Mouse (Mus musculus) thymus, postnatal 4 days (tissue): Measurements from ENCODE around the gene Clec10a.
A peak's percentile ranks its signal among the peaks of the same experiment; 100 is the strongest.
"Not testable (repeated sequence)": the region's sequence is repeated elsewhere in the genome, so short reads cannot be mapped to it uniquely, and the experiment has no call there.

Source experiments
- DNase-seq: peaks from one replicate; pipeline ENCODE4 v3.0.0; 2021

Clec10a gene

DNA sequence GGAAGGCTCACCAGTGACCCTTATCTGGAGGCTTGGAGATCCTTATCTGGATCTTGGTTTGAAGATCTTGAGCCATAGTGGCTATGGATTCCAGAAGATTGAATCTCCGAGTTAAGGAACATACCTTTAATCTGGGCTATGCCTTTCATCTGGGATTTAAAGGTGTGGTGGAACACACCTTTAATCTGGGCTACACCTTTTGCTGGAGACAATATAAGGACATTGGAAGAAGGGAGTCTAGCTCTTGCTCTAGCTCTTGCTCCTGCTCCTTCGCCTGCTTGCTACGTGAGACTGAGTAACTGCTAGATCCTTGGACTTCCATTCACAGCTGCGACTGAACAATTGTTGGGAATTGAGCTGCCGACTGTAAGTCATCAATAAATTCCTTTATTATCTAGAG lies at the start of gene Clec10a:
Gene Clec10a (plus strand): TSS at position 301 of the 400 bp plus-strand sequence.
- not testable (repeated sequence) for DNase-seq

DNA sequence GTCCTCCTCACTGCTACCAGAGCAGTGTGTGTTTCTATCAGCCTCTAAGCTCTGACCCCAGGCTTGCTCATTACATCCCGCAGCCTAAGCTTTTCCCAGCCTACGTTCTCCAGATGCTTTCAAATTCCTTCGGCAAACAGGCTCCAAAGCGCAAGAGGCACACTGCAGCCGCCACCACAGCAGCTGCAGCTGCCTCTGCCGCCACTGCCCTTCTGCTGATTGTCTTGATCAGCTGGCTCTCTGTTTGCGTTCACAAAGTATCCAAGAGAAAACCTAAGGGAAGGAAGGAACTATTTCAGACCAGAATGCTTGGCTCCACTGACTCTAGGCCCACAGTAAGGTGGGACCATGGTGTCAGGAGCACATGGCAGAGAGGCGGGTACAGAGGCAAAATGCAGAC lies 48.9 kb upstream of the Clec10a start:
- no peak for DNase-seq

DNA sequence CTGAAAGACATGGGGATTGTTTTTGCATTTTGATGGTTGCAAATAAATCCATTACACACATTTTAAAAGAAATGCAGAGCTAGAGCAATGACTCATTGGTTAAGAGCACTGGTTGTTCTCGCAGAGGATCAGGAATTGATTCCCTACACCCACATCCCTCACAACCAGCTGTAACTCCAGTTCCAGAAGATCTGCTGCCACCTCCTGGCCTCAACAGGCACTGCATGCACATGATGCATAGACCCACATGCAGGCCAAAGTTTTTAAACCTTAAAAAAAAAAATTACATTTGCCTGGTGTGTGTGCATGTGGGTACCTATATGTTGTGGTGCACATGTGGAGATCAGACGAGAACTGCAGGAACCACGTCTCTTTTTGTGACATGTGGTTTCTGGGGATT lies 45.9 kb upstream of the Clec10a start:
- DNase-seq, result peak; percentile 82

DNA sequence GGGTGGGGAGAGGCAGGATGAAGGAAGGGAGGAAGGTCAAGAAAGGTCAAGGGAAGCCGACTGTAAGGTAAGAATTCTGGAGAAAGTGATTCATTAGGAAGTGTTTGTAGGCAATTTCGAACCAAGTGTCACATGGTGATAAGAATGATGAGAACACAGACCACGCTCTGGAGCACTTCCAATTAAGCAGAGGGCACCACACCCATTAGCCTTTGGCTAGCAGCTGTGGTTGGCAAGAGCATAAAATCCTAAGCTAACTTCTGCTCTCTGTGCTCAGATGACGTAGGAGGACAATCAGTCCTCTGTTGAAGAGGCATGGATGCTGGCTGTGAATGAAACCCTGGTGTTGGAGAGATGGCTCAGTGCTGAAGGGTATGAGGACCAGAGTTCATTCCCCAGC lies 41.4 kb upstream of the Clec10a start:
- no peak for DNase-seq

DNA sequence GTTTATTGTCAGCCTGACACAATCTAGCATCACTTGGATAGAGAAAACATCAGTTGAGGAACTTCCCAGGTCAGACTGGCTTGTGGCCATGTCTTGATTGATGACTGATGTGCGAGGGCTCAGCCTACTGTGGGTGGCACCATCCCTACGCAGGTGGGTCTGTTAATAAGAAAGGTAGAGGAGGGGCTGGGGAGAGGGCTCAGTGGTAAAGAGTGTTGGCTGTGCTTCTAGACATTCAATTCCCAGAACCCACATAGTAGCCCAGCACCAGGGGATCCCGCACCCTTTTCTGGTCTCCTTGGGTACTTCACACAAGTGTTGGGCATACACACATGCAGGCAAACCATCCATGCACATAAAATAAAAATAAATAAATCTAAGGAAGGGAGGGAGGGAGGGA lies 40.1 kb upstream of the Clec10a start:
- DNase-seq, result no peak

DNA sequence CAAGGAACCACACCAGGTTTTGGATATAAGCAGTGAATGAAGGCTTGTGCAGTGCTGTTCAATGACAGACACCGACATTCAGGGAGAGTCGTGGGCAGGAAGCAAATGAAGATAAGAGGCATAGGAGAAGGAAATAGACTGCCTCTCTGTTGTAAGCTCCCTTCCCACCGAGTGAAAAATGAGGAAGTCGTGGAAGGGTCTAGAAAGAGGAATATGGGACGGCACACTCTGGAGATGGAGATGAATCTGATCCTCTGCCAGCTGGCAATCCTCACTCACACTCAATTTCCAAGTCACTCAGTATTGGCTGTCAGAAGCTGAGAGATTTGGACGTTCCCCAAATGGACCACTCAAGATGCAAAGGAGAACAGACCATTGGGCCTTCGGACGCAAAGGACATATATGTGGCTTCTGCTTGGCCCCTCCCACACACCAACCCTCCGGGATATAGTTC lies 26.0 kb upstream of the Clec10a start, which contains the start of gene Mgl2:
Gene Mgl2 (plus strand): TSS at position 404 of the 454 bp plus-strand sequence.
- DNase-seq, result no peak

DNA sequence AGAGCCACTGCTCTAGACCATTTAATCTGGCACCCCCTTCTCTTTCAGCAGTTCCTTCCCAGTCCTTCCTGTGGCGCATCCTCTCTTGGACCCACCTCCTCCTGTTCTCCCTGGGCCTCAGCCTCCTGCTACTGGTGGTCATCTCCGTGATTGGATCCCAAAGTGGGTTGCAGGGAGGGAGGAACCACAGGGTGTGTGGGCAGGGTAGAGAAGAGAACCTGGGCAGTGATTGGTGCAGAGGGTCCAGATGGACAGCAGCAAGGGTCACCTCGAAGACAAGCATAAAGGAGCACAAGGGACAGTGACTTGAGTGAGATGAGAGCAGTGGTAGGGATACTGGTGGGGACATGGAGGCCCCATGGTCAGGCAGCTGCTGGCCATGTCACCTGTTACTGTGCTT lies 21.0 kb upstream of the Clec10a start:
- not testable (repeated sequence) for DNase-seq

DNA sequence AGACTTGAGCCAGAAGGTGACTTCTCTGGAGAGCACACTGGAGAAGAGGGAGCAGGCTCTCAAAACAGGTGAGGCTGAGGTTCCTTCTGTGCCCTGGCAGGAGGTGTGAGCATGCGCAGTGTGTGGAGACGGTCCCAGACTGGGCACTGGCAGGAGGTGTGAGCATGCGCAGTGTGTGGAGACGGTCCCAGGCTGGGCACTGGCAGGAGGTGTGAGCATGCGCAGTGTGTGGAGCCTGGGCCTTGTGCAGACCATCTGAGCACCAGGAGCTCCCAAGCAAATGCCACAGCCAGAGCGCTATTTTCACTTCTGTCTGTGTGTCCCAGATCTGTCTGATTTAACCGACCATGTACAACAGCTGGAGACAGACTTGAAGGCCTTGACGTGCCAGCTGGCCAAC lies 20.1 kb upstream of the Clec10a start:
- DNase-seq, result peak; percentile 20

DNA sequence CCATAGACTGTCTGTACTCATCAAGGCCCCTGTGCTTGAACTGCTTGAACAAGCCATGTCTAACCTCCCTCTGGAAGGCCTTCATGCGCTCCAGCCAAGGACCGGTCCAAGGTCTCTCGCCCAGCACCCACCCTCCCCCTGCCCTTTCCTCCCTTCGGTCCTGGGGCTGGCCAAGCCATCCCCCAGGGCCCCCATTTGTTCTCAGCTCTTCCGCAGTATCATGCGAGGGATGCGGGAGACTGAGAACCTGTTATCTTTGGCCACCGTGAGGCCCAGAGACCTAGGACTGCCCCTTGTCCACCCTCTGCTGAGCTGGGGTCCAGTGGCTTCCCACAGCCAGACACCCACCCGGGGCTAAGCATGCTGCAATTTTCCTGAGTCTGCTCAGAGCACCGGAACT lies 16.8 kb upstream of the Clec10a start:
- DNase-seq, result no peak

DNA sequence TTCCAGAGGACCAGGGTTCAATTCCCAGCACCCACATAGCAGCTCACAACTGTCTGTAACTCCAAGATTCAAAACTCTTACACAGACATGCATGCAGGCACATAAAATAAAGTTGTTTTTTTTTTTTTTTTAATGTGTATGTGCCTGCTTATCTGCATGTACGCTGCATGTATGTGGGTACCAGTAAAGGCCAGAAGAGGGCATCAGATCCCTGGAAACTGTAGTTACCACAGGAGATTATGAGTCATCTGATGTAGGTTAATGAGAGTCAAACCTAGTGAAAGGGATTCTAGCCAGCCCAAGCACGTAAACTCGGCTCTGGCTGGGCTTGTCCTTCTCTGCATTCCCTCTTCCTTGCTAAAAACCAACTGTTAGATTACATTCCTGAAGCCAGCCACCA lies 4.9 kb upstream of the Clec10a start:
- DNase-seq, result no peak

DNA sequence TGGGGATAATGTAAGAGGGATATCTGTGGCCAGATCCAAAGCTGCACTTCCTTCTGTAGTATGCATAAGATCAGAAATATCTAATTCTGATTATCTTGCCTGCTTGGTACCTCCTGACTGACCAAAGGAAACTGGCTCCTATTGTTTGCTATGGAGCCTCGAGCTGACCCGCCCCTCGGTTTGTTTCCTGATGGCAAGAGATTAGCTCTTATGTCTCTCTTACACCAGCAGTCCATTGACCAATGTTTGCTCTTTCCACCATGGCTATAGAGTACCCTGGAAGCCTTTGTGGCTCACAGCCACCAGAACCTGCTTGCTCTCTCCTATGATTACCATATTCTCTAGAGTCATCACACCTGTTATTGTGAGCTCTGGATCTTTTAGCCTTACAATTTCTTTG lies 6.3 kb downstream of the Clec10a start:
- DNase-seq, result no peak

DNA sequence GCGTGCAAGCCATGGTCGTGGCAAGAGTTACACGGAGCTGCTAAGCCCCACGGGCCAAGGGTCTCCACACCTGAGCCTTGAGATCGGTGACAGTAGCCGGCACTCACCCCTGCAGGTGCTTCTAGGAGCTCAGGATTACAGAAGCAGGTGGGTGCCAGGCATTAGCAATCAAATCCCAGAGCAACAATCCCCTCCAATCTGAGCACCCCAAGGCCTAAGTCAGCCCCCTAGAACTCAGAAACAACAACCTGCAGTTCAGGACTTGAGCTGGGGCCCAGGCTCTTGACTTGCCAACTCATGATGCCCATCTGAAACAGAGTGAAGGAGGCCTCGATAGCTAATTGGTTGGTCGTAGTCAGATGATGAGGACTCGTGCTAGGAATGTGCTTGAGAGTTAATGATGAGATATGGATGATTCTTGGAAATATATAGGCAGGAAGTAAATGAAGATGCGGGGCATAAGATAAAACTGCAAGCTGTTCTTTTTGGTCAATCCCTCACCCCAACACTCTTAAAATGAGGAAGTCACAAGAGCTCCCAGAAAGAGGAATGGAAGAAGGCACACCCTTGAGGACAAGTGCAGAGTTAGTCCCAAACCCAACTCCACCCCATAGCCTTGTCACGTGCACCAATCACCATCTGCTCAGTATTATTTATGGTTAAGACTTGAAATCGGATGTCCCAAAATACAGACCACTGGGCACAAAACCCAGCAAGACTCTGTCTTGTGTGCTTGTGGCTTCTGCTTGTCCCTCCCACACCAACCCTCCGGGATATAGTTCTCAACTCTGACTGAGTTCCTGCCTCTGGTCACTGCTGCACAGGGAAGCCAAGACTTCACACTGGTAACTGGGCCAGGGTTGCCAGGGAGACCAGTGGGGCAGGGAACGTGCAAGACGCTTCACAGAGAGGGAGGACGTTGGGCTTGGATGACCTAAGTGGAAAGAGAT lies 10.2 kb downstream of the Clec10a start:
- DNase-seq, result no peak

DNA sequence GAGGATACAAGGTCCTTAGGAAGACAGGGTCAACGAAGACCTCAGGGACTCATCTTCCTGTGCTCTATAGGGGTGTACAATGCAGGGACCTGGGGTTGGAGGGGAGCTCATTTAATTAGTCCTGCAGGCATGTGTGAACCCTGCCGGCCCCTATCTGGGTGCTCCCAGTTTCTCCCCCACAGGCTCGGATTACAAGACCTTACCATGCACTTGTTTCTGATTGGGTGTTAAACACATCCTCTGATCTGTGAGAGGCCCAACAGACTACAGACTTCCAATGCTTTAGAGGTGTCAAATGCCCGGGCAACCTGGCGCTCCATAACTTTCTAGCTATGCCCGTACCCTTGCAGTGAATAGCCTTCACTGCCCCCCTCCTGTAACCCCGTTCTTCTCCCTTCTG lies 12.1 kb downstream of the Clec10a start:
- DNase-seq, result no peak

DNA sequence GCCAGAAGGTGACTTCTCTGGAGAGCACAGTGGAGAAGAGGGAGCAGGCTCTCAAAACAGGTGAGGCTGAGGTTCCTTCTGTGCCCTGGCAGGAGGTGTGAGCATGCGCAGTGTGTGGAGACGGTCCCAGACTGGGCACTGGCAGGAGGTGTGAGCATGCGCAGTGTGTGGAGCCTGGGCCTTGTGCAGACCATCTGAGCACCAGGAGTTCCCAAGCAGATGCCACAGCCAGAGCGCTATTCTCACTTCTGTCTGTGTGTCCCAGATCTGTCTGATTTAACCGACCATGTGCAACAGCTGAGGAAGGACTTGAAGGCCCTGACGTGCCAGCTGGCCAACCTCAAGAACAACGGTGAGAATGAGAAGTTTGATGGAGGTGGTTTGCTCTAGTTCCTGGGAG lies 13.5 kb downstream of the Clec10a start:
- not testable (repeated sequence) for DNase-seq

DNA sequence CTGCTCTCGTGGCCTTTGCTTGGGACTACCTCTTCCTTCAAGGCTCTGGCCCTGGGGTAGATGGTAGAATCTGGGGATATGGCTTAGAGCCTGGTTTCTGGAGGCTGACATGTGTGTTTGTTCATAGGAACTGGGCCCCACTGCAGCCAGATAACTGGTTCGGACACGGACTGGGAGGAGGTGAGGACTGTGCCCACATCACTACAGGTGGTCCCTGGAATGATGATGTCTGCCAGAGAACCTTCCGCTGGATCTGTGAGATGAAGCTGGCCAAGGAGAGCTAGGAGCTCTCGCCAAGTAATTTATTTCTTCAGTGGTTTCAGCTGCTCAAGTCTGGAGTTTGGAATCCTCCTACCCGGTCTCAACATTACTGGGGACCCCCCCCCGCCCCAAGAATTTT lies 14.3 kb downstream of the Clec10a start:
- DNase-seq, result no peak

DNA sequence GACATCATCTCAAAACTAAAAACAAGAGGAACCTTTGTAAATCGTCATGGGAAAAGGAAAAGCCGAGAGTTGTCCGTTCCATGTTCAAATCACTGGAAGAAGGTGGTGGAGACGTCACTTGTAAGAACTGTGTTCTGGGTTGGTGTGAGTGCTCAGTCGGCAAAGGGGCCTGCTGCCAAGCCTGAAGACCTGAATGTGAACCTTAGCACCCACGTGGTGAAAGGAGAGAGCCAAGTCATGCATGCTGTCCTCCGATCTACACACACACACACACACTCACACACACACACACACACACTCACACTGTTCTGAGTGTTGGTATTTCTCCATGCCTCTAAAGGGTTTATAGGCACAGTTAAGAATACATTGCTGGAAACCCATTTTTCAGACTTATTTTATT lies 15.2 kb downstream of the Clec10a start:
- DNase-seq, result no peak

DNA sequence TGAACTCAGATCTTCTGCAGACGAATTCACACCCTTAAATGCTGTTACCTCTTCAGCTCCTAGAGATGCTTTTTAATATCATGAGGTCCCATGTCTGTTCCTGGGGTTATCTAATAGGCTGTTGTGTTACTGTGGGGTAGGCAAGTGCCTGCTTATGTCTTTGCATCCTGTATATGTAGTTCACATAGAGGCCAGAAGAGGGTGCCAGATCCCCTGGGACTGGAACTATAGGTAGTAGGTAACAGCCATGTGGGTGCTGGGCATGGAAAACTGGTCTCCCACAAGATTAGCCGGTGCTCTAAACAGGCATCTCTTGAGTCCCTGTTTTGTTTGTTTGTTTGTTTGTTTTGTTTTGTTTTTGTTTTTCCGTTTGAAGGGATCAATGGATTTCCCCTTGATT lies 15.8 kb downstream of the Clec10a start:
- DNase-seq, result peak; percentile 62

DNA sequence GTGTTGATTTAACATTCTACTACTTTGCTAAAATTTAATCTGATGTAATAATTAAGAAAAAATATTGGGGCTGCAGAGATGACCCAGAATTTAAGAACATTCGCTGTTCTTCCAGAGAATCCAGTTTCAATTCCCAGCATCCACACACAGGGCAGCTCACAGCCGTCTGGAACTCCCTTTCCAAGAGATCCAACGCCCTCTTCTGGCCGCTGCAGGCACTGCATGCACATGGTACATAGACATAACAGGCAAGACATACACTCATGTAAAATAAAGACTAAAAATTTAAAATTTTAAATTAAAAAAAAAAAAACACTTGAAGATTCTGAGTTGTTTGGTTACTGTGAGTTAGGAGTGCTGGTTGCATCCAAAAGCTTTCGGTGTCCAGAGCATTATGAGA lies 16.3 kb downstream of the Clec10a start:
- peak; percentile 43 for DNase-seq

DNA sequence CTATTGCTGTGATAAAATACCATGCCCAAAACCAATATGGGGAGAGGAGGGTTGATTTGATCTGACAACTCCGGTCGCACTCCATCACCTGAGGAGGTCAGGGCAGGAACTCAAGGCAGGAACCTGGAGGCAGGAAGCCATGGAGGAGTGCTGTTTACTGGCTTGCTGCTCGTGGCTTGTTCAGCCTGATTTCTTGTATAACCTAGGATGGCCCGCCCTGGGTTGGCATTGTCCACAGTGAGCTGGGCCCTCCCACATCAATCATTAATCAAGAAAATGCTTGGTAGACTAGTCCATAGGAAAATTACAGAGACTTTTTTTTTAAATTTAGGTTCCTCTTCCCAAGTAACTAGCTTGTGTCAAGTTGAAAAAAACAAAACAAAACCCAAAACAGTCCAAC lies 18.5 kb downstream of the Clec10a start:
- no peak for DNase-seq

DNA sequence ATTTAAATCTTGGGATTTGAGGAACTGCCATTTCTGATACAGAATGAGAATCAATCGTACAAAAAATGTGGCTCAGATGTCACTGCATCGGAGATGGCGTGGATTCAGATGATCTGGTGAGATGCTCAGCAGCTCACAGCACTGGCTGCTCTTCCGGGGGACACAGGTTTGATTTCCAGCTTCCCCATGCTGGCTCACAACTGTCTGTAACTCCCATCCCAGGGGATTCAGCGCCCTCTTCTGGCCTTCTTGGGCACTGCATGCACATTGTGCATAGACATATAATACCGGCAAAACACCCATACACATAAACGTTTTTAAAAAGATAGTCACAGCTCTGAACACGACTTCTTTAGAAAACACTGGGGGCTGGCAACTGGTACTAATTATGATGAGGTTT lies 21.6 kb downstream of the Clec10a start:
- DNase-seq, result peak; percentile 62

DNA sequence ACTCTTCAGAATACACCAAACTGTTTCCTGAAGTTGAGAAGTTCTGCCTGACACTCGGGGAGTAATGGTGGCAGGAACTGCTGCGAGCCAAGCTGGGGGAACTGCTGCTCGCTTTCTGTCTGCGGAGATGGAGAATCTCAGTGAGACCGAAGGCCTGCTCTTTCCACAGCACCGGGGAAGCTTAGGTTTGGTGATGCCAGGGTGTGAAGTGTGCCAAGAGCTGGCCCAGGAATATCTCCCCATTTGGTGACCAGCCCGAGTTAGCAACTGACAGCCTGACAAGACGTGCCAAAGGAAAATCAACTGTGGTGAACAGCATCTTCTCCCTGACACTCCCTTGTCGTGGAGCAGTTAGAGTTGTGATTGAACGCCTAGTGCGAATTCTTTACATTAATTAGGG lies 22.3 kb downstream of the Clec10a start:
- DNase-seq, result no peak

DNA sequence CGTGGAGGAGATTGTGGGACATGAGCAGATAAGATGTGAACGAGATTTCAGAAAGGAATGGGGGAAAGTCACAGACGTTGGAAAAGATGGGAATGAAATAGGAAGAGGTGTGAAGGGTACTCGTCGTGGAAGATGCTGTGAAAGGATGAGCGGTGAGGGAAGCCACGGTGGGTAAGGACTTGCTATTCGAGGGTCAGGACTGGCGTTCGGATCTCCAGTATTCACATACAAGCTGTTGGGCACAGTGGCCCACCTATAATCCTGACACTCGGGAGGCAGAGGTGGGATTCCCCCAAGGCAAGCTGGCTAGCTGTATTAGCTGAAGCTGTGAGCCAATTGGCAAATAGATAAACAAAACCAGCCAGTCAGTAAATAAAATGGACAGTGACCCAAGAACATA lies 22.8 kb downstream of the Clec10a start:
- DNase-seq, result no peak

DNA sequence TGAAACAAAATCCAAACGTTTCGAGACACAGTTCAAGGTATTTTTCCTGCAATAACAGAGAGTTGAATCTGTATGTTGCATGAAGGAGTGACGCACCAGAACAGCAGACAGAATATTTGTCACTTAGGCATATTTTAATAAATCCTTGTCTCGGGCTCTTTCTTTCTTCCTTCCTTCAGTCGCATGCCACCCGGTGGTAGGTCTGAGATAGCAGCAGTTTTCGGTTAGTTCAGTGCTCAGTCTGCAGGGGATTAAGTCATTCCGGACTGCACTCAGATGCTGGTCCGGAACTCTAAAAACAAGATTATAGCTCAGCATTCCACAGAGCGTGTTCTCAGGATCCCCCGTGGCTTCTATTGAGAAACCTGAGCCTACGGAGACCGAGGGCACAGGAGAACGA lies 23.4 kb downstream of the Clec10a start:
- peak; percentile 53 for DNase-seq

DNA sequence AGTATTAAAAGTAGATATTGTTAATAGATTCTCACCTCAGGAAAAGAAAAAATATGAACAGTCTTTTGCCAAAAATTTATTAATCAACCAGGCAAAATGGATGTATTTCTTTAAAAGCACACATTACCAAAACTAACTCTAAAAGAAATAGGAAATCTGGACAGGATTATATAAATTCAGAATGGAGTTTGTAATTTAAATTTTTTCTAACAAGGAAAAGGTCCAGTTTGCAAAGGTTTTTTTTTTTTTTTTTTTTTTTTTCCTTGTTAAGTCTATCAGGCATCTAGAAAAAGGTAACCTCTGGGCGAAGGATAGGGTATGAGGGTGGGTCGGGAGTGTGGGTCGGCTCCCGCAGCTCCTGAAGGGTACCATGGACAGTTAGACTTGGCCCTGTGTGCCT lies 24.5 kb downstream of the Clec10a start:
- DNase-seq, result no peak

DNA sequence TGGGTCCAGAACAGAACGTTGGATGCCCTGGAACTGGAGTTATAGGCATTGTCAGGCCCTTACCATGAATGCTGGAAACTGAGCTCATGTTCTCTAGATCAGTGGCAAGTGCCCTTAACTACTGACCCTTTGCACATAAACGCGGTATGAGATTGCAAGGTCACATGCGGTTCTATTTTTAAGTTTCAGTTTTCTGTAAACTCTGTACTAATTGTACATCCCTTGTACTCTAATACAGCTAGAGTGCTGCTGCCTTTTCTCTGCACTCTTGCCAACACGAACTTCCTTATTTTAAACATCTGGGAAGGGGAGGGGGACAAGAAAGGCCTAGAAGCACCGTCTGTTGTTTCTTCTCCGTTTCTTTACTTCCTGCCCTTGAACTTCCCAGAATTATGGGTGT lies 29.1 kb downstream of the Clec10a start:
- DNase-seq, result no peak
